Mouse (Mus musculus): ENCODE results near the gene Atp7b. TPM values are rescaled to one million over a fixed set of nuclear protein-coding genes. Genes with fewer than 3 reads are reported as not detected.

Gene Atp7b
- total RNA-seq, 2 experiments from 2014 or later = 1.9 to 2.0 TPM

DNA sequence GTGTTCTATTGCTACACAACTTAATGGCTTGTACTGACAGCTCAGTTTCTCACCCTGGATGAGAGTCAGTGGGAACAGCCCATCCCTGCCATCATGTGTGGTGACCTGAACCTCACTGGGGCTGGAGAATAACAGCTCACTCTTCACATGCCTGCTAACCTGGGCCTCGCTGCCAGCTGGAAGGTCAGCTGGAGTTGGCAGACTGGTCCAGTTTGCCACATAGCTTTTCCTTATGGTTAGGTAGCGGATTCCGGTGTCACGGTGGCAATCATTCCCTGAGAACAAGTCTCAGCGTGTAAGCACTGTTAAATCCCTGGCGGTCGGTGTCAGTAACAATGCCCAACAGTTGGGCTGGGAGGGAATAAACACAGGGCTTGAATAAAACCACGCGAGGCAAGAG lies 24.0 kb downstream of the Atp7b start:
- intact Hi-C loops (cut with DNase I) = no loop called here

DNA sequence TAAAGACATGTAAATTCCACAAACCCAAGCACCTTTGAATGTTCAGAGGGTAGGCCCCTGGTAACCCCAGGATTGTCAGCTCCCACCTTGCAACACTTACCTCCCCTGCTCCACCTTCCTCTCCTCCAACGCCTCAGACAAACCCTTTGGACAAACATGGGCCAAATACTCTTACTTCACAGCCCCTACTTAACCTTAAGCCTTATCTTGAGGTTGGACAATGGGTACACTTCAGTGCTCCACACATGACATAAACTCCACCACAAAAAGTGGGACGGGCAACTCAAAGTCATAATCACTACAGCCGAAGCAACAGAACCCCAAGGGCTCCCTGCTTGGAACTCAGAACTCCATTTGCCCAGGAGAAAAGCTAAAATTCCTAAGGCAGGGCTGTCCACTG lies 29.1 kb downstream of the Atp7b start:
- intact Hi-C loops (cut with DNase I) = no loop called here
- no peak for DNase-seq (ENCODE audit: low spot score in 2 of 2)

More for the DNA sequence above, 24.0 kb downstream of the Atp7b start:
- DNase-seq (ENCODE audit: low spot score in 2 of 2) = no peak

DNA sequence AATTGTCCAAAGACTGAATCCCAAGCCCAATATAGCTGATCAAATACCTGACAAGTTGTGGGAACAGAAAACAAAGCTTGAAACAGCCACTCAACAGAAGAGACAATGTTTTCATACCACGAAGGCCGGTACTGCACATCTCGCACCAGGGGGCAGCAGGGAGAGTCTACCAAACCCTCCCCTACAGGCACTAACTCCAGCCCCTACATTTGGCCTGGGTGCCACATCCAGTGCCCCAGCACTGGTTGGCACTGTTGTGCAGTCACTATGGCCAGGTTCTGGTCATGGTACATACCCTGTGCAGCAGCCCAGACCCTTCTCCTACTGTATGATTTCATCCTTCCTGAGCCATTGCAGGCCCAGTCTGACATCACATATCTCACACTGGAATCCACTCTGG lies 31.1 kb downstream of the Atp7b start:
- DNase-seq (ENCODE audit: low spot score in 2 of 2) = no peak
- intact Hi-C loops (cut with DNase I) = no loop called here

DNA sequence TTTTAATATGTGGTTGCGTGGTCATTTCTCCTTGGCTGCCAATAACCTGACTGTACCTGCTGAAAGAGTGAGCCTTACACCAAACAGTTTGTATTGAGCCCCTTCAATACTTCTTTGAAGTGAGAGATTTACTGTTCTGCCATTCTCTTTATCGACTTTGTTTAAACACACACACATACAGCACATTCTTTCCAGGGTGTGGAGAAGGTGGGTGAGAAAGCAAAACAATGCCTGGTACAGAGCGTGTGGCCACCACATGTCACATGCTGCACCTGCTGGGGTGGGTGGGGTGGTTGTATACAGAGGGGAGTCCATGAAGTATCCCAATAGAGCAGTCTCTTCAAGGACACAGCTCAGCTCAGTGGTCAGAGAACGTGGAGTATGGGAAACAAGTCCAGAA lies 34.9 kb downstream of the Atp7b start:
- intact Hi-C loops (cut with DNase I) = no loop called here
- no peak for DNase-seq (ENCODE audit: low spot score in 2 of 2)

DNA sequence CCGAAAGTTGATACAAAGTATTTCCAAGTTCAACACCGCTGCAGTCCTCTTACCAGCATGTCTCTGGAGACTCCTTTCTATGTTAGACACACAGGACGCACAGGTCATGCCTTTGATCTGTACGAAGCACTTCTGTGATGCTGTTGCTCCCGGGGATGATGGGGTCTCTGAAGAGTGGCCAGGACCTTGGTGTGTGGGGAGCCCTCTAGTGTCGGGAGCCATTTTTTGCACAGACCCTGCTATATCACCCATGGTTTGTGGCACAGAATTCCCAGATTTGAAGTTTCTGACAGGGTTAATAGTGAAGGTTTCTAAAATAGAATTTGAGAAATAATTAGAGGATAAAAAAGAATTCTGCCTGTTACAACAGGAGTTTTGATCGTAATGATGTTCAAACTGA lies 37.9 kb downstream of the Atp7b start:
- intact Hi-C loops (cut with DNase I) = no loop called here
- DNase-seq (ENCODE audit: low spot score in 2 of 2) = no peak

DNA sequence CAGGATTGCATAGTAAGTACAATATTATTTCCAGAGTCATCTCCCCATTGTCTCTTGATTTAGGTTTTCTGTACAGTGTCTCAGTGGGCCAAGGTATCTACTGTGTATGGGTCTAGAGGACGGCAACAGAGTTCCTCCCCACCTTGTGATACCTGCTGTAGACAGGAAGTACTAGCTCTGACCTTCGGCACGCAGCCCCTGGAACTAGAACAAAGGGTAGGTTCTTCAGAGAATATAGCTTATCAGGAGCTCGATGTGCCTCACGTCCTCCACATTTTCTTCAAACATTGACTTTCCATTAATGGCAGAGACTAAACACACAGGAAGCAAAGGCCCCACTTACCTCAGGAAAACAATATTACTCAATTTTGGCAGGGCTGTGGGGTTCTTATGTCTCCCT lies 40.6 kb downstream of the Atp7b start:
- no peak for DNase-seq (ENCODE audit: low spot score in 2 of 2)
- intact Hi-C loops (cut with DNase I) = no loop called here

DNA sequence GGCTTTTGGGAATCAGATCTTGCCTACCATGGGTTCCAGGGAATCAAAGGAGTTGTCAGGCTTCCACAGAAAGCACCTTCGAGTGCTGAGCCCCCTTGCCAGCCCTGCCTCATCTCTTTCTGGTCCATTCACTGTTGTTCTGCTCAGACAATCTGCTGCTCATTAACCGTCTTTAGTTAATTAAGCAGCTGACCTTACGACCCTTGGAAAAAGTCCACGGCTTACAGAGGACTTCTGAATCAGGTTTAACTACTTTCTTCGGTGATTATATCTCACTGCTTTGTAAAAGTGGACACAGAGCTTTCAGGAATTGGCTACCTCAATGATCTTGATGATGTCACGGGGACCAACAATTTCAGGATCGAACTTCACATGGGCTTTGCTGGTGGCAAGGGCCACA lies 42.4 kb downstream of the Atp7b start:
- intact Hi-C loops (cut with DNase I) = no loop called here
- no peak for DNase-seq (ENCODE audit: low spot score in 2 of 2)

DNA sequence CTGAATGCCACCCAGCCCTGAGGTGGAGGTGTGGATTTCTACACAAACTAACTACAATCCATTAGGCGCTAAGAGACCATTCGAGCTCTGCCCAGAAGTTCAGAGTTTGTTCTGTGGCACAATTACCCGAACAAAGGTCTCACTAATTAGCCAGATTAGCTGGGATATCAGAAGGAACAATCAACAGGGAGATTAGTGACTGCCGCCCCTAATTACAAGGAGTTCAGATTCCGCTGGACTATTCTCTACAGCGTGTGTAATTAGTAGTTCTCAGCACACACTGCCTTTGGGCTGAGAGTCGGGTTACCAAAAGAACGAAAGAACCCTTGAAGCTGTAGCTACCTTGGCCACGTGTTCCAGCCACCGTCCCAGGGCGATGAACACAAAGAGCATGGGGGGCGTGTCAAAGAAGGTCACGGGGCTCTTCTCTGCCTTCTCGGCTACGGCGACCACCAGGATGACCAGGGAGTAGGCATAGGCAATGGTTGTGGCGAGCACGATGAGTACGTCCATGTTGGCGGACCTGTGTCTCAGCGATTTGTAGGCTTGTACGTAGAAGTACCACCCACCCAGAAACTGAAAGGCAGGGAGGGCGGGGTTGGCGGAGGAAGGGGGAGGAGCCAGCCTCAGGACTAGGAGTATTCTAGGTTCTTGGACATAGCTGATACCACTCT lies 46.9 kb downstream of the Atp7b start:
- DNase-seq (ENCODE audit: low spot score in 2 of 2) = no peak
- intact Hi-C loops (cut with DNase I) = no loop called here

DNA sequence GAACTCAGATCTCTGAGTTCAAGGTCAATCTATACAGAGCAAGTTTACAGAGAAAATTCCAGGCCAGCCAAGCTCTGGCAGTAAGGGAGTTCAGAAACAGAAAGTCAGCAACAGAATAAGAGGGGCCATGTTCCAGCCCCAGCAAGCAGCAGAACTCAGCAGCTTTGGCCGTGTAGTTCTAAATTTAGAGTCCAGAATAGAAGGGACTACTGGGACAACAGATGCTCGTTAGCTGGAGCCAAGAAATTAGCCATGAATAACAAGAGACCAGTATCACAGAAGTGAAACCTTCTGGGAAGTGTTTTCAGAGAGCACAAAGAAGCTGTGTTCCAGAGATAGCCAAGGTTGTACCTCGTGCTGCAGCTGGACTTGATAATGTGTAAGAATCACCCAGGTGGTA lies 50.7 kb downstream of the Atp7b start:
- DNase-seq (ENCODE audit: low spot score in 2 of 2) = no peak
- intact Hi-C loops (cut with DNase I) = no loop called here

DNA sequence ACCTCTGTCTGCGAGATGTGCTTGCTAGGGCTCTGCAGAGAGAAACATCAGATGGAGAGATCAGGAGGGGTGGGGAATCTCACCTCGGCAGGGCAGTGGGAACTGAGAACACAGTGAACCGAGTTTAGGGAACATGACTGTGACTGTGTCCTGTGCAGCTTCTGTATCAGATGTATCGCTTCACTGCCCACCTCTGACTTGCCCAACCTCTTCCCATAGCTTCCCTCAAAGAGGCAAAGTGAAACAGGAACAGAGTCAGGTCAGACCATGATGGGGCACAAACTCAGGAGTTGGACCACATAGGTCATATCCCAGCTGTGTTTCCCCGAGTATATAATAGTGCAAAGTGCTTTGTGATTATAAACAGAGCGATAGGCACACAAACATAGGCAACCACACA lies 53.7 kb downstream of the Atp7b start:
- intact Hi-C loops (cut with DNase I) = no loop called here
- no peak for DNase-seq (ENCODE audit: low spot score in 2 of 2)

DNA sequence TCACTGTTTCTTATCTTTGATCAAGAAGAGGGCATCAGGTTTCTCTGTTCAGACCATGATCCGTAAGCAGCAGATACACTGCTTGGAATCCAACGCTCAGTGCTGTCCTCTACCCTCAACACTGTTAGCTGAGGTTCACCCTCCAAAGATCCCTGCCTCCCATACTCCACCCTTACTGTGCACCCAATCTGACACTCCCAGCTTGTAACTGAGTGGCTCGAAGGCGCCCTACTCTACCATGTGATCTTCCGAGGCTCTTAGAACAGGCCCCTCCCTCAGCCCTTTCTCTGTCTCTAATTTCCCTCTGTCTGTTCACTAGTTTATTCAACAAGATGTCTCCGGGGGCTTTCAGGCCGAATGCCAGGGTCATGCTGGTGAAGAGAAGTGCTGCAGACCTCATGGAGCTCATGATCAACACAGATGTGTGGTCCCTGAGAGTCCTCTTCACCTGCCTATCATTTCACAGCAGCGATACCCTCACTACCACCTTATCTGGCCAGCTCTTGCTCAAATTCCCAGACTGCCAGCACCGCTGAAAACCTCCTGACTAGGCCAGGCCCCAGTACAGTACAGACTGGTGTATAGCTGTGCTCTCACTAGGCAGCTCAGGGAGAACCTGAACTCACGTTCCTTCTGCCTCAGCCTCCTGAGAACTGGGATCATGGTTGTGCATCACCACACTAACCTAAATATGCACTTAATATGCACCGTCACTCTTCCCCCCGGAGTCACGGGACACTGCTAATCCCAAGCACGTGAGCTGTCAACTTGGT lies 55.2 kb downstream of the Atp7b start:
- no peak for DNase-seq (ENCODE audit: low spot score in 2 of 2)
- intact Hi-C loops (cut with DNase I) = no loop called here

DNA sequence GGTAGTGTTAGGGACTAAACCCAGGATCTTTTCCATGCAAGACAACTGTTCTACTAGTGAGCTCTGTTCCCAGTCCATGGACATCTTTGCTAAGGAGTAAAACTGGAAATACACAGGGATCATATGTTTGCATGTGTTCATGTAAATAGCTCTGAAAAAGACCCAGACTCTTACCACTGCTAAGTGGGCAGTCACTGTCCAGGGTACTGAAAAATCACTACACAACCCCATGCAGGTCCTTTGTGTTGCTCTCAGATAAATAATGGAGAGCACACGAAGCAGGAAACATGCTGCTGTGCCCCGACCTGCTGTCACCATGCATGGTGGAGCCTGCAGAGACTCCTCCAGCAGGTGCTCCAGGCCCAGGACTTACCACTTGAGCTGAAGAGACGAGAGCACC lies 64.9 kb downstream of the Atp7b start:
- intact Hi-C loops (cut with DNase I) = loop anchor here (10.0 kb wide), 2 partner anchors 50 to 400 kb away; partner anchors contain the start of gene Slc25a15
- no peak for DNase-seq (ENCODE audit: low spot score in 2 of 2)

DNA sequence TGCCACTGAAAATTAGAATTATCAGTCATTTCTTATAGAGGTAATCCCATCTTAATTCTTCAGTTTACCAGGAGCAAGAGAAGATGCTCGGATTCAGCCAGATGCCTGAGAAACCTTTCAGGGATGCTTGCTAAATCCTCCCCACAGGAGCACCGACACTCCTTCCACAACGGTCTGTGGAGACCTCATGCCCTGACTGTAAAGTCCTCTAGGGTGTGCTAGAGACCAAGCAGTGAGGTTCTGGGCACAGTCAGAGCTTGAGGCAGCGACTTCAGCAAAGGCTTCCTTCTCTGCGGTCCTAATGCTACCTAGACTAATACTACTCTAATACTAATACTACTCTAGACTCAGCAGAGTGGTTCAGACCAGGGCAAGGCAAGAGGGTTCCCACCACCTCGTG lies 67.9 kb downstream of the Atp7b start:
- intact Hi-C loops (cut with DNase I) = loop anchor here (5.0 to 10.0 kb wide), 4 partner anchors 53 to 403 kb away; partner anchors contain the start of genes Nek3, Slc25a15 and Vps36
- DNase-seq (ENCODE audit: low spot score in 2 of 2) = peak; percentile 52 to 77

DNA sequence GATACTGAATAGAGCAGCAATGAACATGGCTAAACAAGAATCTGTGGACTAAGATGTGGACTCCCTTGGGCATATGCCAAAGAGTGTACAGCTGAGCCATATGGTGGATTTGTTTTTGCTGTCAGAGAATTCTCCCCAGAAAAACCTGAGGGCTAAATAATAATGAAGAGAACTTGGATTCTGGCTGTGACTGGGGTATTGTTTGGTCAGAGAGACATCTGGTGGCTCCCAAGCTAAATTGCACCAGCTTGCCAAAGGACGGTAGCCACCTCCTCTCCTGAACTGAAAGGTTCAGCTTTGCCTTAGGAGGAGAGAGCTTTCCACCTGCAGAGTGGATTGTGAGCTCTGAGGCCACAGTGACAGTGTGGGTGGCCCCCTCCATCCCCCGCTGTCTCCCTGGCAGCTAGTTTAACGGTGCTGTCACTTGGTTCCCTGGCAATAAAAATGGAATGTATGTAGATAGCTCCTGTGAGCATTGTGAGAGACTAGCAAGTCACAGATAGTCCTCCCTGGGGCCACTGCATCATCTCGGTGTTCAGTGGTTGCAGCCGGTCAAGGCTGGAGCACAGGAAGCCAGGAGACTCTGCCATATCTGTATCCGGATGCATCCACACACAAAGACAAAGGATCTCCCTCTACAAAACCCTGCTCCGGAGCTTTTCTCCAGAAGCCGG lies 78.3 kb downstream of the Atp7b start:
- DNase-seq (ENCODE audit: low spot score in 2 of 2) = peak; percentile 43 to 68
- intact Hi-C loops (cut with DNase I) = no loop called here

DNA sequence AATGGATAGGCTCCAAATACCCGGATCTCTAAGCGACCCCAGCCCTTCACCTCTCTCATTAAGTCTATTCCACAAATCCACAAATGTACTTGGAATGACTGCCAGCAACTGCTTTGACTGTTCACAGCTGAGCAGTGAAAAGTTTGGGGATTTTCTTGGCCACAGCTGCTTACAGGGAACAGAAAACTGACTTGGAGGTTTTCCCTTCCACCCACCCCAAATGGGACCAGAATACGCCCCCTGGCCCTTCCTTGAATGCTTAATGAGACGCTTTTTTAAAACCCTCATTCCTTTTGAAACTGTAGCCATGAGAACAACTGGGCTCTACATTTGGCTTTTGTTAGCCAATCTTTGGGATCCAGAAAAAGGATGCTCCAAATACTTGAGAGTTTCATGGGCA lies 81.9 kb downstream of the Atp7b start:
- intact Hi-C loops (cut with DNase I) = loop anchor here (5.0 to 10.0 kb wide), 2 partner anchors 221 to 983 kb away; no protein-coding TSS in a partner anchor
- DNase-seq (ENCODE audit: low spot score in 2 of 2) = peak; percentile 13 to 73

DNA sequence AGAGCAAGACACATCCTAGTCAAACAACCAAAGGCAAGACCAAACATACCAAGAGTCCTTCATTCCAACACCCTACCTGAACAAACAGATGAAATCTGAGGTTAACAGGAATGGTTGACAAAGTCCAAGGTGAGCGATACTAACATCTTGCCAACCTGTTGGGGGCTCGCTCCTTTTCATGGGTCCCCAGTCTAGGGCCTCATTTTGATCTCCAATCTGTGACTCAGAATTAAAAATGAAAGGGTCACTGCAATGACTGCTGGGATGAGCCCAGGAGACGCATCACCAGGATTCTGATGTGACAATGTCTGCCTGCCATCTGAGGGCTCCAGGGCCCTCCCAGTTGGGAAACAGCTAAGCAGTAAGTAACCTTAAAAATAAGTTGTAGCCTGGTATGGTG lies 90.6 kb downstream of the Atp7b start, which contains the start of gene Ccdc70:
Gene Ccdc70, plus strand, starts transcription at position 301 of the 400 bp plus-strand sequence.
- DNase-seq (ENCODE audit: low spot score in 2 of 2) = no peak
- intact Hi-C loops (cut with DNase I) = no loop called here

DNA sequence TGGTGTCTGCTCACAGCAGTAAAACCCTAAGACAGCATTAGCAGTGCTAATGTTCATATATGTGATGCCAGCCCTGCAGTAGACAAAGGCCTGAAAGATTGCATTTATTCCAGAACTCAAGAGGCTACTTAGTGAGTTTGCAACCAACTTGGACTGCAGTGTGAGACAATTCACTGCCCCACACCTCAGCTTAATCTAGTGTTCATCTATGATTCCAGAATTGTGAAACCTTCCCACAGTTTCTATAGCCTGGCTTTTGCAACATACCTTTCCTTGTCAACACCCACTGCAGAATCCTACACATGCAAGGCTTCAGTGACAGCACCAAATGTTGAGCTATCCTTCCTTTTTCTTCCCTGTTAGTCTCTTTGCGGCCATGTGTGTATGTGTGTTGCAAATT lies 93.5 kb downstream of the Atp7b start:
- intact Hi-C loops (cut with DNase I) = no loop called here
- no peak for DNase-seq (ENCODE audit: low spot score in 2 of 2)

DNA sequence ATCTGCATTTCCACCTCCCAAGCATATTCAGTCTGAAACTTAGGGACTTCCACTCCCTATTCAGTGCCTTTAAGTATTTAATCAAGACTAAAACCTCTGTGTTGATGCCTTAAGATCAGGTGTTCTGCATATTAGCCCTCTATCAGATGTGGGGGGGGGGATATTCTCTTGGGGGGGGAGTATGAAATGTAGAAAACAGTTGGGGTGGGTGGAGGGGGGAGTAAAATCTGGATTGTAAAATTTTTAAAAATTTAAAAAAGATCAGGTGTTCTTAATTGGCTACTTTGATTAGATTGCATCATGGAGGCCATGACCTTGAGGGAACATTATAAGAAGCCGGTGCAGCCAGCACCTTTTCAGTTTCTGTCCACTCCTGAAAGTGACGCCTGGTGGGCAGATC lies 101.7 kb downstream of the Atp7b start, which contains the start of gene Fam90a1a:
Gene Fam90a1a, plus strand, starts transcription at position 301 of the 400 bp plus-strand sequence.
- intact Hi-C loops (cut with DNase I) = no loop called here
- no peak for DNase-seq (ENCODE audit: low spot score in 2 of 2)

DNA sequence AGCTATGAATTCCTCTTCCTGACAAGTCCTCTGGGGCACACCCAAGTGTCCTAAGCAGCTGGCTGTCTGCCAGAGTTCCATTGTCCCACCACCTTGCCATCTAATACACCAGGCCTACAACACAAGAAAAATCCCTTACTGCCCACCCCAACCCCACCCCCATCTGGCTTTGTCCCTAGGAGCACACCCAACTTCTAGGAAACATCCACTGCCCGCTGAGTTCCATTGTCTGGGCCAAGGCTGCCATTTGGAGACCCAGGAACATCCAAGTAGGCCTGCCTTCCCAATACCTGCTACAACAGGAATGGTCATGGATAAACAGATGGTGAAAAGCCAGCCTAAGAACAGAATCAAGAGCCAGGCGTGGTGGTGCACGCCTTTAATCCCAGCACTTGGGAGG lies 103.8 kb downstream of the Atp7b start:
- DNase-seq (ENCODE audit: low spot score in 2 of 2) = no peak
- intact Hi-C loops (cut with DNase I) = no loop called here

DNA sequence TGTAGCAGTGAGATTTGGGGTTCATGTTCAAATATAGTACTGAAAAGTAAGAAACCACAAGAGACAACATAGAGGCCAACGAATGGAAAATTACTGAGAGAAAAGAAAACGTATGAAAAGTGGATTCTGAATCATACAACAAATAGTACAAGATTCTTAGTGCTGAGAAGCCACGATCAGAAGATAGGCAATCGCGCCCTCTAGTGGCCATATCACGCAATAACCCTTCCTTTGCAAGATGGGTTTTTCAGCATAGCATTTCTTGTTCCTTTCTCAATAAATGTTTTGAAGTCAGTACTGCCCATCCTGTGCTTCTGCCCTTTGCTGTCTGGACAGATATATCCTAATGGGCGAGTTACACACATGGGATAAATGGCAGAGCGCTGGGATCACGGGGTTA lies 104.8 kb downstream of the Atp7b start:
- peak; percentile 60 to 62 for DNase-seq (ENCODE audit: low spot score in 2 of 2)
- intact Hi-C loops (cut with DNase I) = loop anchor here (2.0 kb wide), 1 partner anchor 199 kb away; no protein-coding TSS in a partner anchor

Data from left cerebral cortex, postnatal 25 days (tissue).